Mouse (Mus musculus): ENCODE results near the gene Srpk2. TPM values are rescaled to one million over a fixed set of nuclear protein-coding genes. Genes with fewer than 3 reads are reported as not detected.
"Not testable (repeated sequence)": the region's sequence is repeated elsewhere in the genome, so short reads cannot be mapped to it uniquely, and the experiment has no call there.

The Srpk2 gene
- 55.4 and 65.1 TPM in 2 replicates for polyA plus RNA-seq (2012; rRNA removed)

DNA sequence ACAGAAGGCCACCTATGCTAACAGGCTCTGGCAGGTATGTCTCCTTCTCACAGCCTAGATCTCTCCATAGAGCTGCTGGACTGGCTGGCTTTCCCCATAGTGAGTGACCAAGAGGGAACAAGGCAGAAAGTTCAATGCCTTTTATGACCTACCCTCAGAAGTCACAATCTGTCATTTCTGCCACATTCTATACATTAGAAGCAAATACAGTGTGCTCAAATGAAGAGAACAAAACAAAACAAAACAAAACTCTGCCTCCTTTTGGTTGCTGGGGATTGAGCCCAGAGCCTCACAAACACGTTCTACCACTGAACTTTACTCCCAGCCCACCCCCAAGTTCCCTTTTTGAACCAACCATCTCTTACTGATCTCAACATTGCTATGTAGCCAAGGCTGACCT is at the start of gene Srpk2:
Gene Srpk2, minus strand, starts transcription at position 101 of the 400 bp plus-strand sequence.
- no peak for DNase-seq (ENCODE audit: low read depth)
- TF ChIP-seq CTCF (IDR thresholded peaks at IDR 0.05; ENCODE audit: borderline replicate concordance, extremely low read depth, insufficient read depth, insufficient read length) = no peak
- no peak for TF ChIP-seq POLR2A (IDR thresholded peaks at IDR 0.05; ENCODE audit: borderline replicate concordance, extremely low read depth, insufficient read depth, insufficient read length, poor library complexity, severe bottlenecking)

GRCm38 (mm10) chr5:23721956-23722355 is 37.5 kb upstream of the Srpk2 start:
- no peak for DNase-seq (ENCODE audit: low read depth)
- TF ChIP-seq CTCF (IDR thresholded peaks at IDR 0.05; ENCODE audit: borderline replicate concordance, extremely low read depth, insufficient read depth, insufficient read length) = no peak
- no peak for TF ChIP-seq POLR2A (IDR thresholded peaks at IDR 0.05; ENCODE audit: borderline replicate concordance, extremely low read depth, insufficient read depth, insufficient read length, poor library complexity, severe bottlenecking)

- no peak for TF ChIP-seq POLR2A (IDR thresholded peaks at IDR 0.05; ENCODE audit: borderline replicate concordance, extremely low read depth, insufficient read depth, insufficient read length, poor library complexity, severe bottlenecking)
- no peak for TF ChIP-seq CTCF (IDR thresholded peaks at IDR 0.05; ENCODE audit: borderline replicate concordance, extremely low read depth, insufficient read depth, insufficient read length)
- no peak for DNase-seq (ENCODE audit: low read depth)
Observed at GRCm38 (mm10) chr5:23718881-23719328, 34.5 kb upstream of the Srpk2 start.

- TF ChIP-seq CTCF (IDR thresholded peaks at IDR 0.05; ENCODE audit: borderline replicate concordance, extremely low read depth, insufficient read depth, insufficient read length) (no peak), POLR2A (IDR thresholded peaks at IDR 0.05; ENCODE audit: borderline replicate concordance, extremely low read depth, insufficient read depth, insufficient read length, poor library complexity, severe bottlenecking) (no peak)
- DNase-seq (ENCODE audit: low read depth) = no peak
Observed at GRCm38 (mm10) chr5:23718182-23718534, 33.7 kb upstream of the Srpk2 start.

DNA sequence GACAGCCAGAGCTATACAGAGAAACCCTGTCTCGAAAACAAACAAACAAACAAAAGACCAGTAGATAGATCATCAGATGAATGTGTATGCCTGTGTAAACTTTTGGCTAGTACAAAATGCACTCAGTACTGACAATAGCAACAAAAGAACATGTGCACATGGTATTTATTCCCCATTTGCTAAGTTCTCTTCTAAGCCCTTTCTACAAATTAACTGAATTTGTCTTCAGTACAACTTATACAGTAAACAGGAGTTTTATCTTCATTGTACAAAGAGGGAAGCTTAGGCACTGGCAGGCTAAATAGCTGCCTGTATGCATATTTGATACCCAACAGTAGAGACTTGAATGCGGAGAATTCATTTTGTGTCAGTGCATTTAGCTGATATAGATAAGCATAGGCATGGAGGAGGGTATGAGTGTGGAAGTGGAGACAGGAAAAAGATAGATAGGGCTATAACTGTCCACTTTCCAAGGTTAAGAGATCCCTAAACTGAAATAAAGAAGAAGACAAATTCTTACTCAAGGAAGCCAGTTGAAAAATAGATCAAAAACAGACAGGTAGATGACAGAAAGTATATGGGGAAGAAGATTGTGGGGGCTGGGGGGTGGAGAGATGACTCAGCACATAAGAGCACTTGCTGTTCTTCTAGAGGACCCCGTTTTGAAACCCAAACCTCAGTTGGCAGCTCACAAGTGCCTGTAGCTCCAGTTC is 33.2 kb upstream of the Srpk2 start:
- TF ChIP-seq POLR2A (IDR thresholded peaks at IDR 0.05; ENCODE audit: borderline replicate concordance, extremely low read depth, insufficient read depth, insufficient read length, poor library complexity, severe bottlenecking) (no peak), CTCF (IDR thresholded peaks at IDR 0.05; ENCODE audit: borderline replicate concordance, extremely low read depth, insufficient read depth, insufficient read length) (no peak)
- no peak for DNase-seq (ENCODE audit: low read depth)

- no peak for TF ChIP-seq CTCF (IDR thresholded peaks at IDR 0.05; ENCODE audit: borderline replicate concordance, extremely low read depth, insufficient read depth, insufficient read length)
- no peak for TF ChIP-seq POLR2A (IDR thresholded peaks at IDR 0.05; ENCODE audit: borderline replicate concordance, extremely low read depth, insufficient read depth, insufficient read length, poor library complexity, severe bottlenecking)
- DNase-seq (ENCODE audit: low read depth) = no peak
Observed at GRCm38 (mm10) chr5:23713401-23714335, 29.3 kb upstream of the Srpk2 start.

- TF ChIP-seq CTCF (IDR thresholded peaks at IDR 0.05; ENCODE audit: borderline replicate concordance, extremely low read depth, insufficient read depth, insufficient read length) (peak; percentile 20; the same call in 1 of the 2 replicates), POLR2A (IDR thresholded peaks at IDR 0.05; ENCODE audit: borderline replicate concordance, extremely low read depth, insufficient read depth, insufficient read length, poor library complexity, severe bottlenecking) (peak; percentile 34; the same call in 1 of the 2 replicates)
- peak; percentile 78 for DNase-seq (ENCODE audit: low read depth)
Observed at GRCm38 (mm10) chr5:23712130-23713001, 27.9 kb upstream of the Srpk2 start.

- peak; percentile 34 for DNase-seq (ENCODE audit: low read depth)
Observed at GRCm38 (mm10) chr5:23711671-23712129, 27.3 kb upstream of the Srpk2 start.

DNA sequence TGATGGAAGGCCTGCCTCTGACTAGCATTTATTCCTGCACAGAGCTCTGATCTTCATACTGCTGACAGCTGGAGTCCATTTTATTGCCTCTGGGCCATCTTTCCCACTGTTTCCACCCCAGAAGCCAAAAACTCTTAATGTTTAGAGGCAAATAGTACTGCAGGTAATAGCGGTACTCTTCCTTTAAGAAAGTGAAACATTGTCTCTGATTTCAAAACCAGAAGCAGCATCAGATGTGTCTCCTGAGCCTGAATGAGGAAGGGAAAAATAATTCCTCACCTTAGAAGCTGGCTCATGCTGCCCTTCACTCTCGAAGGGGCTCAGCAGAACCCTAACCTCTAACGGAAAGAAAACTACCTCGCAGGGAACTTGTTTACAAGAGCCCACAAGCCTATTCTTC is 26.8 kb upstream of the Srpk2 start:
- no peak for DNase-seq (ENCODE audit: low read depth)
- no peak for TF ChIP-seq POLR2A (IDR thresholded peaks at IDR 0.05; ENCODE audit: borderline replicate concordance, extremely low read depth, insufficient read depth, insufficient read length, poor library complexity, severe bottlenecking)
- no peak for TF ChIP-seq CTCF (IDR thresholded peaks at IDR 0.05; ENCODE audit: borderline replicate concordance, extremely low read depth, insufficient read depth, insufficient read length)

- TF ChIP-seq POLR2A (IDR thresholded peaks at IDR 0.05; ENCODE audit: borderline replicate concordance, extremely low read depth, insufficient read depth, insufficient read length, poor library complexity, severe bottlenecking) = no peak
- no peak for TF ChIP-seq CTCF (IDR thresholded peaks at IDR 0.05; ENCODE audit: borderline replicate concordance, extremely low read depth, insufficient read depth, insufficient read length)
- no peak for DNase-seq (ENCODE audit: low read depth)
Observed at GRCm38 (mm10) chr5:23709661-23710060, 25.2 kb upstream of the Srpk2 start.

DNA sequence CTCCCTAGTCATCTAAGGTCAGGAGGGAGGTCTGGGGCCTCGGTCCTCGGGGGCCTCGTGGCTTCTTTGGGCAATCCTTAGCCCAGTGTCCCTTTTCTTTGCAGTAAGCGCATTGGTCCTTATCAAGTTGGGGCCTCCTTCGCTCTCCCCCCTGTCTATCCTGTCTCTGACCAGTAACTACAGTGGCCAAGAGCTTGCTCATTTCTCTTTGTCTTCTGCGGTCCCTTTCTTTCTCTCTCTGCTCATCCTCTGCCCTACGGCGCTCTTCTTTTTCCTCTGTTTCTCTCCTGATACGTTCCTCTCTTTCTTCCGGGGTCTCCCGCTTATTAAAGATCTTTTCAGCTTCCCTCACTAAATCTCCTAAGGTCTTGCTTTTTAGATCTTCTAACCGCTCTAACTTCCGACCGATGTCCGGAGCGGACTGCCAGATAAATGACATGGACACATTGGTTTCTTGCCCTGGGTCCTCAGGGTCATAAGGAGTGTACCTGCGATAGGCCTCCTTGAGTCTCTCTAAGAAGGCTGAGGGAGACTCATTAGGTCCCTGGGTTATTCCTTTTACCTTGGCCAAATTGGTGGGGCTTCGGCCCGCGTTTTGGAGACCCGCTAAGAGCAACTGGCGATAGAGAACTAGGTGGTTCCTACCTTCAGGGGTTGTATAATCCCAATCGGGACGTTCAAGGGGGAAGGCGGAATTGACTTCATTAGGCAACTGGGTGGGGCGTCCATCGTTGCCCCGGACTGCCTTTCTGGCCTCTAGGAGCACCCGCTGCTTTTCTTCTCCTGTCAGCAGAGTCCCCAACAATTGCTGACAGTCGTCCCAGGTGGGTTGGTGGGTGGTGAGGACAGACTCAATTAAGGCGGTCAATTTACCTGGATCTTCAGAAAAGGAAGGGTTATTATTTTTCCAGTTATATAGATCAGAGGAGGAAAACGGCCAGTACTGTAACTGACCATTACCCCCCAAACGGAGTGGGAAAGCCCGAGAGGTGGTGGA is 22.5 kb upstream of the Srpk2 start:
- not testable (repeated sequence) for DNase-seq (ENCODE audit: low read depth)

All from brain, embryonic 14.5 days (tissue).